Mouse (Mus musculus): ENCODE results near the gene Lrrc4b. TPM values are rescaled to one million over a fixed set of nuclear protein-coding genes. Genes with fewer than 3 reads are reported as not detected.

The Lrrc4b gene
- polyA plus RNA-seq, 1 experiment from 2014 or later: 0.36 TPM

GRCm38 (mm10) chr7:44482836-44483435, 54.1 kb downstream of the Lrrc4b start:
- DNase-seq (ENCODE audit: low spot score) (no peak), ATAC-seq (ENCODE audit: low FRiP score, low TSS enrichment) (no peak)
- 65% methylated on average over 3 of the region's 3 CpGs for WGBS
- H3K36me3 ChIP-seq (ENCODE audit: control insufficient read depth, insufficient read depth, low read length): no peaks in the 10 kb centered on the region
- H3K4me2 ChIP-seq (replicated peaks; ENCODE audit: low read depth): no peak overlapping the region
- H3K27me3 ChIP-seq (ENCODE audit: control insufficient read depth, insufficient read depth, low read length): no peaks in the 10 kb centered on the region
- no peak overlapping the region for H3K4me3 ChIP-seq (ENCODE audit: low read depth, low read length)
- H3K9ac ChIP-seq (ENCODE audit: low read length): no peak overlapping the region
- TF ChIP-seq CTCF (IDR thresholded peaks at IDR 0.05; ENCODE audit: low read depth) (no peak), EP300 (optimal IDR thresholded peaks at IDR 0.05) (no peak)
- H3K4me1 ChIP-seq (replicated peaks; ENCODE audit: control insufficient read depth, insufficient read depth): no peaks in the 10 kb centered on the region
- H3K27ac ChIP-seq (replicated peaks): no peak overlapping the region
- no peaks in the 10 kb centered on the region for H3K9me3 ChIP-seq (ENCODE audit: control insufficient read depth, low read length)

- Histone ChIP-seq H3K9me3 (ENCODE audit: control insufficient read depth, low read length) (no peaks in the 10 kb centered on the region), H3K27me3 (ENCODE audit: control insufficient read depth, insufficient read depth, low read length) (no peaks in the 10 kb centered on the region)
Observed at GRCm38 (mm10) chr7:44484109-44484508, 55.3 kb downstream of the Lrrc4b start.

GRCm38 (mm10) chr7:44484841-44485571, 56.2 kb downstream of the Lrrc4b start:
- peak; percentile 43 for ATAC-seq (ENCODE audit: low FRiP score, low TSS enrichment)
- no peaks in the 10 kb centered on the region for H3K4me1 ChIP-seq (replicated peaks; ENCODE audit: control insufficient read depth, insufficient read depth)

More at GRCm38 (mm10) chr7:44484109-44484508, 55.3 kb downstream of the Lrrc4b start:
- DNase-seq (ENCODE audit: low spot score) (no peak), ATAC-seq (ENCODE audit: low FRiP score, low TSS enrichment) (no peak)
- TF ChIP-seq CTCF (IDR thresholded peaks at IDR 0.05; ENCODE audit: low read depth) (no peak), EP300 (optimal IDR thresholded peaks at IDR 0.05) (no peak)
- WGBS: 100% methylated on average over 1 of the region's 1 CpGs
- no peak overlapping the region for H3K27ac ChIP-seq (replicated peaks)
- no peak overlapping the region for H3K4me2 ChIP-seq (replicated peaks; ENCODE audit: low read depth)
- H3K4me3 ChIP-seq (ENCODE audit: low read depth, low read length): no peak overlapping the region
- H3K9ac ChIP-seq (ENCODE audit: low read length): no peak overlapping the region
- H3K36me3 ChIP-seq (ENCODE audit: control insufficient read depth, insufficient read depth, low read length): peaks cover 3% of the 10 kb centered on the region; the same call in 1 of the 2 replicates
- H3K4me1 ChIP-seq (replicated peaks; ENCODE audit: control insufficient read depth, insufficient read depth): no peaks in the 10 kb centered on the region

GRCm38 (mm10) chr7:44485572-44486195, 56.9 kb downstream of the Lrrc4b start:
- ATAC-seq (ENCODE audit: low FRiP score, low TSS enrichment) (no peak), DNase-seq (ENCODE audit: low spot score) (no peak)
- no peaks in the 10 kb centered on the region for H3K4me1 ChIP-seq (replicated peaks; ENCODE audit: control insufficient read depth, insufficient read depth)
- no peak for TF ChIP-seq CTCF (IDR thresholded peaks at IDR 0.05; ENCODE audit: low read depth)
- TF ChIP-seq EP300 (optimal IDR thresholded peaks at IDR 0.05): no peak
- no peak overlapping the region for H3K4me3 ChIP-seq (ENCODE audit: low read depth, low read length)
- no peak overlapping the region for H3K27ac ChIP-seq (replicated peaks)
- no peak overlapping the region for H3K9ac ChIP-seq (ENCODE audit: low read length)
- 69% methylated on average over 7 of the region's 7 CpGs for WGBS
- no peaks in the 10 kb centered on the region for H3K9me3 ChIP-seq (ENCODE audit: control insufficient read depth, low read length)
- H3K36me3 ChIP-seq (ENCODE audit: control insufficient read depth, insufficient read depth, low read length): peaks cover 8% of the 10 kb centered on the region
- H3K27me3 ChIP-seq (ENCODE audit: control insufficient read depth, insufficient read depth, low read length): no peaks in the 10 kb centered on the region
- no peak overlapping the region for H3K4me2 ChIP-seq (replicated peaks; ENCODE audit: low read depth)

More at GRCm38 (mm10) chr7:44484841-44485571, 56.2 kb downstream of the Lrrc4b start:
- 31% methylated on average over 5 of the region's 5 CpGs for WGBS
- no peak for TF ChIP-seq EP300 (optimal IDR thresholded peaks at IDR 0.05)
- peak; percentile 98 for TF ChIP-seq CTCF (IDR thresholded peaks at IDR 0.05; ENCODE audit: low read depth)
- Histone ChIP-seq H3K9ac (ENCODE audit: low read length) (no peak overlapping the region), H3K4me3 (ENCODE audit: low read depth, low read length) (no peak overlapping the region), H3K9me3 (ENCODE audit: control insufficient read depth, low read length) (no peaks in the 10 kb centered on the region), H3K36me3 (ENCODE audit: control insufficient read depth, insufficient read depth, low read length) (peaks cover 4% of the 10 kb centered on the region), H3K4me2 (replicated peaks; ENCODE audit: low read depth) (no peak overlapping the region), H3K27ac (replicated peaks) (no peak overlapping the region), H3K27me3 (ENCODE audit: control insufficient read depth, insufficient read depth, low read length) (no peaks in the 10 kb centered on the region)
- DNase-seq (ENCODE audit: low spot score): peak; percentile 81

- H3K4me2 ChIP-seq (replicated peaks; ENCODE audit: low read depth): no peak overlapping the region
- TF ChIP-seq CTCF (IDR thresholded peaks at IDR 0.05; ENCODE audit: low read depth) (no peak), EP300 (optimal IDR thresholded peaks at IDR 0.05) (no peak)
- no peaks in the 10 kb centered on the region for H3K9me3 ChIP-seq (ENCODE audit: control insufficient read depth, low read length)
- H3K9ac ChIP-seq (ENCODE audit: low read length): no peak overlapping the region
- H3K27me3 ChIP-seq (ENCODE audit: control insufficient read depth, insufficient read depth, low read length): no peaks in the 10 kb centered on the region
- 74% methylated on average over 13 of the region's 13 CpGs for WGBS
- no peak overlapping the region for H3K27ac ChIP-seq (replicated peaks)
- no peak overlapping the region for H3K4me3 ChIP-seq (ENCODE audit: low read depth, low read length)
- no peak for DNase-seq (ENCODE audit: low spot score)
- no peaks in the 10 kb centered on the region for H3K4me1 ChIP-seq (replicated peaks; ENCODE audit: control insufficient read depth, insufficient read depth)
- peaks cover 14% of the 10 kb centered on the region for H3K36me3 ChIP-seq (ENCODE audit: control insufficient read depth, insufficient read depth, low read length)
- no peak for ATAC-seq (ENCODE audit: low FRiP score, low TSS enrichment)
Observed at GRCm38 (mm10) chr7:44486927-44487575, 58.2 kb downstream of the Lrrc4b start.
